Mouse (Mus musculus) ES-E14 (cell line): ENCODE data around the gene Eif2ak4.

Source experiments
- CHD2 ChIP-seq: IDR thresholded peaks from 2 replicates; pipeline ENCODE4 v1.6.1; 2014; ENCODE audit warnings: mild to moderate bottlenecking, low read depth, low read length, inconsistent platforms
- HCFC1 ChIP-seq: IDR thresholded peaks from 2 replicates; pipeline ENCODE4 v1.6.1; 2012; ENCODE audit warnings: low read length, inconsistent platforms, borderline replicate concordance; ENCODE audit not compliant: insufficient read depth
- MAFK ChIP-seq: IDR thresholded peaks from 2 replicates; pipeline ENCODE4 v1.6.1; 2014; ENCODE audit warnings: mild to moderate bottlenecking, low read depth, low read length, inconsistent platforms; ENCODE audit not compliant: insufficient read depth
- ZC3H11A ChIP-seq: IDR thresholded peaks from 2 replicates; pipeline ENCODE4 v1.6.1; 2012; ENCODE audit warnings: low read depth, mild to moderate bottlenecking, inconsistent platforms, low read length, borderline replicate concordance
- ZNF384 ChIP-seq: IDR thresholded peaks from 2 replicates; pipeline ENCODE4 v1.6.1; 2012; ENCODE audit warnings: low read depth, low read length, inconsistent platforms

- TF ChIP-seq HCFC1 = no peak
- TF ChIP-seq ZNF384 = no peak
- no peak for TF ChIP-seq ZC3H11A
- no peak for TF ChIP-seq MAFK
- no peak for TF ChIP-seq CHD2
Observed at GRCm38 (mm10) chr2:118483032-118483431, 94.6 kb downstream of the Eif2ak4 start.
